Mouse (Mus musculus) A20 (cell line): ENCODE data around the gene Slx1b.
"Not testable (repeated sequence)": the region's sequence is repeated elsewhere in the genome, so short reads cannot be mapped to it uniquely, and the experiment has no call there.

ENCODE experiments used
- DNase-seq: peaks from one replicate; pipeline ENCODE4 v3.0.0-alpha.2; 2011; ENCODE audit warnings: low read depth, low spot score

The Slx1b gene

GRCm38 (mm10) chr7:126695631-126696207 is at the start of gene Slx1b:
Gene Slx1b (minus strand): TSS chr7:126695784.
- DNase-seq = peak; percentile 96

DNA sequence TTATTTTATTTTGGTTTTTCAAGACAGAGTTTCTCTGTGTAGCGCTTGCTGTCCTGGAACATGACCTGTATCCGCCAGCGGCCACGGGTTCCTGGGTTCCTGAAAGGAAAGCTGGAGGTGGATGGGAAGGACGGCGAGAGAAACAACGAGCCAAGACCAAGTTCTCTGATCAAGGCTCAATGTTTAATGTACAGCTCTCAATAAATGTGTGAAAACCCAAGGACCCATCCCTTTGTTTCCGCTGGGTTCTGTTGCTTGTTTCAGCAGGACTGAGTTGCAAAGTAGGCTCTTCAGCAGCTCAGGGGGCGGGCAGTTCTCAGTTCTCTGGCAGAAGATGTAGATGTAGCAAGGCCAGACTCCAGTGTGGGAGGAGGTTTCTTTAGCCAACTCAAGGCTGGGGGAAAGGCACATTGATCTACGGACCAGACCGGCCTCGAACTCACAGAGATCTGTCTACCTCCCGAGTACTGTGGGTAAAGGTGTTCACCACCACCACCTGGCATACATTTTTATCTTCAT is 46.4 kb upstream of the Slx1b start:
- DNase-seq = no peak

DNA sequence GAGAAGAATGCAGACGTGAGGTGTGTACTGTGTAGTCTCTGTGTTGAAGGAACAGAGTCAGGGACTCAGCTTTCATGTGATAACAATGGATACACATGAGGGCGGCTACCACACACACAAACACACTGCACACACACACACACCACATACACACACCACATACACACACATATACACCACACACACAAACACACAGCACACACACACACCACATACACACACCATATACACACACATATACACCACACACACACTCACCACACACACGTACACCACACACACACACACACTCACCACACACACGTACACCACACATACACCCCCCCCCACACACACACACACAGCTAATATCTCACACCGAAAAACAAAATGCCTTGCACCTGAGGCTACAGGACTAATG is 45.9 kb upstream of the Slx1b start:
- no peak for DNase-seq

DNA sequence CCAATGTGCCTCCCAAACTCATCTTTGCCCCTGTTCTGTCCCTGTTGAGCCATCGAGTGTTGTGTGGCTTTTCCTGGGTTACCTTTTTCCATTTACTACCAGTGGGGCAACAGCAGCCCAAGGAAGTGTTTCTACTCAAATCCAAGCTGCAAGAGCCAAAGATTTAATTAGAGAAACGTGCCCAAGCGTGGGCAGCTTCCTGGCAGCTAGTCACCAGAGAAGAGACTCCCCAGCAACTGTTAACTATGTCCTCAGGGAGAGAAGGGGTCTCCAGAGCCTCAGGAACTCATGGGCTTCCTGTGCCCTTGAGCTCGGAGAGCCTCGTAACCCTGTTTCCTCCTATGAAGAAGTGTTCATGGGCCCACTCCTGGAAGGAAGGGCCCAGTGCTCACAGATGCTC is 45.4 kb upstream of the Slx1b start:
- DNase-seq = no peak

GRCm38 (mm10) chr7:126740132-126740735 is 44.6 kb upstream of the Slx1b start:
- no peak for DNase-seq

- no peak for DNase-seq
Observed at GRCm38 (mm10) chr7:126739551-126739950, 44.0 kb upstream of the Slx1b start.

- no peak for DNase-seq
Observed at GRCm38 (mm10) chr7:126736122-126736521, 40.5 kb upstream of the Slx1b start.

DNA sequence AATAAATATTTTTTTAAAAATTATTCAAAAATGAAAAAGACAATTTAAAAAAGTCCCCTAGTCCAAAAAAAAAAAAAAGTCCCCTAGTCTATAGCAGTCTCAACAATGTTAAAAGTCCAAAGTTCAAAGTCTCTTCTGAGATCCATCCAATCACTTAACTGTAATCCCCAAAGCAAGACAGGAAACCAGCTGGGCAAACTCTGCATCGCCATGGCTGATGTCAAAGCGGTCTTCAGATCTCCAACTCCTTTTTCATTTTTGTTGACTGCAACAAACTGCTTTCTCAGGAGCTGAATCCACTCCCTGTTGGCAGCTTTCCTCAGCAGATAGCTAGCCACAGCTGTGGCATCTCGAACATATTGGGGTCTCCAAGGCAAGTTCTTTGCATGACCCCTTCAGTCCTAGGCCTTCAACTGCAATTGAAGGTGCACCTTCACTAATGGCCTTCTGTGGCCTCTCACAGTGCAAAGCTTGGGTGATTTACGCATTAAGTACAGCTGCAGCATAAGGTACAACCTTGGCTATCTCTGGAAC is 34.7 kb upstream of the Slx1b start:
- DNase-seq = not testable (repeated sequence)

DNA sequence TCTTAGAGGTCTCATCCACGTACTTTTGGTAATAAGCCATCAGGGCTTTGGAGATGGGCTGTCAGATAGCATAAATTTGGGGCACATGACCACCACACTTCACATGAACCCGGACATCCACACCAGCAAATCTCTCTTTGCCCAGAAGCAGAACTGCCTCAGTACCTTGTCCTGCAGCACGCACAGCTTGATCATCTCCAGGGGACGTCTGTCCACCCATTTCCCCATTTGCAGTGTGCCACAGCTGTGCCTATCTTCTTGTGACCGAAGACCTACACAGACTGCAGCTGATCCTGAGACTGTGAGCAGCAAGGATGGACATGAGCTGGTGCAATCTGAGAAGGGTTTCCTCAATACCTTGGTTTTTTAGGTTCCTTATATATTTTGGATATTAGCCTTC is 30.1 kb upstream of the Slx1b start:
- peak; percentile 25 for DNase-seq

DNA sequence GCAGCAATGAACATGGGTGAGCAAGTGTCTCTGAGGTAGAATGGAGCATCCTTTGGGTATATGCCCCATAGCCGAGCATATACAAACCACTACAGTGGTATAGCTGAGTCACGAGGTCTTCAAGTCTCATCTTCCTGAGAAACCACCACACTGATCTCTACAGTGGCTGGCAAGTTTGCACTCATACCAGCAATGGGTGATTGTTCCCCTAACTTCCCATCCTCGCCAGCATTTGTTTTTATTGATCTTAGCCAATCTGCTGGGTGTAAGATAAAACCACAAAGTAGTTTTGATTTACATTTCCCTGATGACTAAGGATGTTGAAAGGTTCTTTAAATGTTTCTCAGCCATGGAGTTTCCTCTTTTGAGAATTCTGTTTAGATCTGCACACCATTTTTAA is 29.5 kb upstream of the Slx1b start:
- no peak for DNase-seq

GRCm38 (mm10) chr7:126721635-126722034 is 26.1 kb upstream of the Slx1b start:
- peak; percentile 34 for DNase-seq

DNA sequence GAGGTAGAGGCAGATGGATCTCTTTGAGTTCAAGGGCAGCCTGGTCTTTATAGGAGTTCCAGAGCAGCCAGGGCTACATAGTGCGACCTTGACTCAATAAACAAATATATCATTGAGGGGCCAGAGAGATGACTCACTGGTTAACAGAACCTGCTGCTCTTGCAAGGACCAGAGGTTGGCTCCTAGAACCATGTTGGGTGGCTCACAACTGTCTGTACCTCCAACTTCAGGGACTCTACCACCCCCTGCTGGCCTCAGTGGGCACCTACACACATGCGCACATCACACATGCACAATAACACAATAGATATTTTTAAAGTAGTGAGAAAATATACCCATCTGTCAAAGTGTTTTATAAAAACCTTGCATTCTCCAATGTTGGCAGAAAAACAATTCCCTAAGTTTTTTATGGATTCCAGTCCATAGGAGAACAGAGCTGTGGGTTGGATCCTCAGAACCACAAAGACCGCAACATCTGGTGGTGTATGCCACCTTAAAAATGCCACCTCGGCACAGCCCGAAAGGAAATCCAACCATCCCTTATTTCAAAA is 23.3 kb upstream of the Slx1b start:
- peak; percentile 69 for DNase-seq

DNA sequence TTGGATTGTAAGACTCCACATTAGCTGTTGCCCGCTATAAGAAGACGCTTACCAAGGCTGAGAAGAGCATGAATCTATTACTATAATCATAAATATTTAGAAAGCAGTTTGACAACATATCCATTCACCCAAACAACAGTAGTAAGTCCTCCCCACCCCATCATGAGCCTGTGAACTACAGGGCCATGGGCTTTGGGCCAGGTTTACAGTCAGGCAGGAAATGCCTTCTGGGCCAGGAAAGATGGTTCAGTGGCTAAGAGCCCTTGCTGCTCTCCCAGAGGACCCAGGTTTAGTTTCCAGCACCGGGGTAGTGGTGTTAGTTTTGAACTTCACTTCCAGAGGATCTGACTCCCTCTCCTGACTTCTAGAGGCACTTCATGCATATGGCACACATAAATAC is 22.0 kb upstream of the Slx1b start:
- DNase-seq = no peak

DNA sequence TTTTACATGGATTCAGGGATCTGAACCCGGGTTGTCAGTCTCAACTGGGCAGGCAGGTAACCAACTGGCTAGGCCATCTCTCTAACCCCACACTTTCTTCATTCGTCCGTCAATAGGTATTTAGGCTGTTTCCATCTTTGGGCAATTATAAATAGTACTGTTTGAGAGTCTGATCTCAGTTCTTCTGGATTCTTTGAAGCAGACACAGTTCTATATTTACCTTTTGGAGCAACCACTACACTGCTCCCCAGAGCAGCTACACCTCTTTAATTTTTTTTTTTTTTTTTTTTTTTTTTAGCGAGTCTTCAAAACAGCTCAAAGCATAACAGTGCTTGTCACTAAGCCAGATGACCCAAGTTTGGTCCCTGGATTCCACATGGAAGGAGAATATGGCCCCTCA is 20.1 kb upstream of the Slx1b start:
- no peak for DNase-seq

GRCm38 (mm10) chr7:126711910-126712309 is 16.3 kb upstream of the Slx1b start:
- no peak for DNase-seq

DNA sequence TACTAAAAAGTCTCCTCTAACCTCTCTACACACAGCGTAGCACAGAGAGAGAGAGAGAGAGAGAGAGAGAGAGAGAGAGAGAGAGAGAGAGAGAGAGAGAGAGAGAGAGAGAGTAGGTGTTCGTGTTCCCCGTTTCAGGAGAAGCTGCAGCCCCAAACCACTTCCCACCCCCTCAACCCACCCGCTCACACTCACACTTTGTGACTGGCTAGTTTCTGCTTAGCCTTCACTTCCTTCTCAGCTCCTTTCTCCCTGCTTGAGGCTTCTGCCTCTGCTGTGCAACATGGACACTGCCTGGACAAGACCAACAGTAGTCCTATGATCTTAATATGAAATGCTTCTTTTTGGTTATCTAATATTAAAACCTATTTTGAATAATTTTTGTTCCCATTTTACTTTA is 14.7 kb upstream of the Slx1b start:
- no peak for DNase-seq

DNA sequence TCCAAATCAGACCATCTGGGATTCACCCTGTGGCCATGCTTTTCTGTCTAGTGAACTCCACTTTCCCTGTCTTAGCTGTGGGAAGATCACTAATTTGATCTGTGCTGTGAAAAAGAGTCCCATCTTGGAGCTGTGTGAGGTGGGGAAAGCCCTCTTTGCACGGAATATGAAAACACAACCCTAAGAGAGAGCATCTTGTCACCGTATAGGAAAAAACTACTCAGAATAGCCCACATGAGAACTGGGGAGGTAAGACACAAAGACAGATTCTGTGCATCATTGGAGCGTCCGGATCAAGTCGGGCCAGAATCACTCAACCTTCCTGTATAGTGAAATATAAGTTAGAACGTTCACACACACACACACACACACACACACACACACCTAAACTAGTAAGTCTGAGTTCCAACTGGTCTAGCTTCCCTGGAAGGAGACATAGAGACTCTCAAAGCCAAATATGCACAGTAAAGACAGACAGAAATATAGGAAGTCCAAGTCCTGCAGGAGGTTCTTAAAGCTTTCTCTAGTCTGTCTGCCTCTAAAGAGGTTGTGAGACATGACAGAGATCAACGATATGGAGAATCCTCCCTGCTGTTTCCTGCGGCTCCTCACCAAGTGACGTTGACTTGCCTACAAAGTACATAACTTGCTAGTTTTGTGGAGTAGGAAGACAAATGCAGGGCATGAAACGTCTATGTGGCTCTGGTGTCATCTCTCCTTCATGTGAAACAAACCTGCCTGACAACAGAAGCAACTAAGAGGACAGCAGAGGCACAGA is 12.8 kb upstream of the Slx1b start:
- DNase-seq = no peak

DNA sequence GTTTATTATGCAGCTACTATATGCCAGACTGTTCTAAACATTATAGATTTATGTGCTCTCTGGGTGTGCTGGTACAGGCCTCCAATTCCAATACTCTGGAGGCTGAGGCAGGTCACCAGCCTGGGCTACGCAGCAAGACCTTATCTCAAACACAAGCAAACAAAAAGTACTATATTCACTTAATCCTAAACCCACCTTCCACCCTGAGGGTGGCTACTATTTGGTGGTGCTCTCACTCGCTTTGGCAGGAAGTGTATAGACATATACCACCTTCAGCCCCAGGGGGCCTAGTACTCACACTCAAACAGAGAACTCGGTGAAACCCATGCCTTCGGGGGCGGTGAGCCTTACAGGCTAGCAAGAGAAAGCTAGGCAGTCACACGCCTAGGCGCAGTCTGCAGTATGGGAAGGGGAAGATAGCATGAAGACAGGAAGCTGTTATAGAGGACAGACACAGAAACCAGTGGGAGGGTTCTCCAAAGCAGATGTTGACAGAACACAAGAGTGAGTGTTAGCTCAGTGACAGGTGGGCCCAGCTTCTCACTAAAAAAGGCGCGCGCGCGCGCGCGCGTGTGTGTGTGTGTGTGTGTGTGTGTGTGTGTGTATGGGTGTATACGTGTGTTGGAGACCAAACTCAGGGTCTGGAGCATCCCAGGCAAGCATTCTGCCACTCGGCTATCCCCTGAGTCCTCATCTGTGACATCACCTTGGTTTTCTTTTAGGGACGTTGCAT is 12.0 kb upstream of the Slx1b start, which contains the start of gene Coro1a:
Gene Coro1a (minus strand): TSS at position 346 of the 733 bp plus-strand sequence.
- peak; percentile 67 for DNase-seq

DNA sequence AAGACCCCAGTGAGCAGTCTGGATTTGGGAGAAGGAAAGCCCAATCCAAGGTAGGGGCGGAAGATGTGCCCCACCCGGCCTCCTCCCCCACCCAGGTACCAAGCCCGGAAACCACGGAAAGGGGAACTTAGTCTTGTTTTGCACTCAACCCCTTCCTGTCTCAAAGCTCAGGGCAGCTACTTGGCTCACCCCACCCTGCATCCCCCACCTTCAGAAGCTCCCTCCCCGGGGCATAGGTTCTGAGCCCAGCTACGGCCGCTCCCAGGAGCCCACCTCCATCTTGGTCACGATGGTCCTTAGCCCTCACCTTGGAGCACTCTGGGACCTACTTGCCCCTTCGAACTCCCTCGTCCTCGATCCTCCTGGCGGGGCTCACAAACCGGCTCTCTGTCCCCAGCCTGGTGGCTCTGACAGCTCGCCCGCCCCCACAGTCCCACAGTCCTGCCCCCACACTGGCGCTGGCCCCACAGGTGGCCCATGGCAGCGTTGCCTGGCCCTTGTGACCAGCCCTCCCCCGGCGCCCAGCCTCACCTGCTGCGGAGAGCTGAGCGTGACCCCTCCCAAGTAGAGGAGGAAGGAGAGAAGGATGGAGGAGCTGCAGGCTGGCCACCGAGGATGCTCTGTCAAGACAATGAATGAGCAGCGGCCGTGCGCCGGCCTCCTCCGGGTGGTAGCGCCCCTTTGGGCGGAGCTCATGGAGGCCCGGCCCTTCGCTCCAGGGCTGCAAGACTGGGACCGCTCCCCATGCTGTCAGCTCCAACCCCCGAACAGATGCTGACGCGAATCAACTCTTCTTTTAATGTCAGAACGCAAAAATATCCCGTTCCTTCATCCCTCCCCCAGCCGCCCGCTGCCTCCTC is 8.8 kb upstream of the Slx1b start:
- DNase-seq = peak; percentile 94

DNA sequence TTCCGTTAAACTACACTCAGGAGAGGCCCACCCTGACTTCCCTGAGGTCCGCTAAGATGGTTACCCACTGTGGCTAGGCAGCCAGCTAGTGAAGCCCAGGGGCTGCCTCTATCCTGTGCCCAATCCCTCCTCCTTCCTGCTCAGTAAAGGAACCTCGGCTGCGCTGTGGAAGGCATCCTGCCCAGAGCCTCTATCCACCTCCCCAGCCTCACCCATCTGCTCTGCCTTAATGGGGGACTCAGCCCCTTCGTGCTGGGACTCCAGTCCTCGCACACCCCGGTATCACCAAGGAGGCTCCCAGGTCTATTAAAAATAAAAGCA is 8.1 kb upstream of the Slx1b start:
- DNase-seq = no peak
